Mouse (Mus musculus) hindbrain, embryonic 11.5 days (tissue): Measurements from ENCODE around the gene Clptm1. TPM values are rescaled to one million over a fixed set of nuclear protein-coding genes. Genes with fewer than 3 reads are reported as not detected.
A peak's percentile ranks its signal among the peaks of the same experiment; 100 is the strongest.

Experiments
- ATAC-seq: fragments of 200-750 bp; cut with Nextera tagmentation; 2 replicates; pipeline ENCODE4 v1.8.0; 2017; ENCODE audit warnings: mild to moderate bottlenecking, moderate TSS enrichment, moderate library complexity; ENCODE audit not compliant: low FRiP score
- DNase-seq: peaks from one replicate; pipeline ENCODE4 v3.0.0-alpha.2; 2015; ENCODE audit warnings: low spot score
- H3K27ac ChIP-seq: fragments of 300-500 bp; sonication (generic); 2 replicates; pipeline ENCODE4 v1.5.1; 2014; ENCODE audit warnings: mild to moderate bottlenecking, low read depth, low read length
- H3K27me3 ChIP-seq: fragments of 300-500 bp; sonication (generic); 2 replicates; pipeline ENCODE4 v1.6.1; 2014; ENCODE audit warnings: mild to moderate bottlenecking, low read length, moderate library complexity, mixed read lengths; ENCODE audit not compliant: control insufficient read depth, insufficient read depth
- H3K36me3 ChIP-seq: fragments of 300-500 bp; sonication (generic); 2 replicates; pipeline ENCODE4 v1.6.1; 2014; ENCODE audit warnings: mild to moderate bottlenecking, low read length, moderate library complexity, mixed read lengths; ENCODE audit not compliant: control insufficient read depth, insufficient read depth
- H3K4me1 ChIP-seq: fragments of 300-500 bp; sonication (generic); replicated peaks from 2 replicates; pipeline ENCODE4 v1.6.1; 2014; ENCODE audit warnings: low read length, mixed read lengths; ENCODE audit not compliant: control insufficient read depth, insufficient read depth
- H3K4me2 ChIP-seq: fragments of 300-500 bp; sonication (generic); replicated peaks from 2 replicates; pipeline ENCODE4 v1.6.1; 2014; ENCODE audit warnings: mild to moderate bottlenecking, low read depth, low read length
- H3K4me3 ChIP-seq: fragments of 300-500 bp; sonication (generic); 2 replicates; pipeline ENCODE4 v1.5.1; 2014; ENCODE audit warnings: low read depth, low read length
- H3K9ac ChIP-seq: fragments of 300-500 bp; sonication (generic); 2 replicates; pipeline ENCODE4 v1.6.1; 2014; ENCODE audit warnings: low read depth, low read length
- H3K9me3 ChIP-seq: fragments of 300-500 bp; sonication (generic); 2 replicates; pipeline ENCODE4 v1.6.1; 2016; ENCODE audit warnings: low read length; ENCODE audit not compliant: control insufficient read depth
- WGBS: fragments of 180-500 bp; shearing (Covaris S2); extraction: QIAGEN DNeasy Blood & Tissue Kit; methylation state at CpG from one replicate; pipeline ENCODE4 v1.1.7; 2014; 5-methylcytosine and 5-hydroxymethylcytosine counted together
- polyA plus RNA-seq: library from polyadenylated mRNA; unstranded; fragments of >200 nt; fragmentation: Nextera tagmentation; extraction: Ambion mirVana; gene quantifications from 2 replicates; pipeline ENCODE4 v1.2.1, GENCODE M21; 2014

Gene Clptm1
- polyA plus RNA-seq: 86.2 and 94.4 TPM in 2 replicates

- Histone ChIP-seq H3K4me2 (peak within 1 kb of the TSS; percentile 77), H3K36me3 (0 out of 2 replicates have a peak, but pooled peaks cover 4% of the 10 kb centered on the region), H3K27ac (peak within 1 kb of the TSS; percentile 87), H3K4me3 (peak within 1 kb of the TSS; percentile 100), H3K9ac (peak within 1 kb of the TSS; percentile 88), H3K4me1 (peaks cover 9% of the 10 kb centered on the region), H3K9me3 (no peaks in the 10 kb centered on the region), H3K27me3 (no peaks in the 10 kb centered on the region)
- ATAC-seq (peak; percentile 88), DNase-seq (peak; percentile 97)
- WGBS: under 1% methylated on average over 63 of the region's 63 CpGs
These were observed at the start of gene Clptm1 for GRCm38 (mm10) chr7:19664955-19665841. TSS of gene Clptm1 (minus strand) at chr7:19665033.

GRCm38 (mm10) chr7:19713598-19713997, 48.8 kb upstream of the Clptm1 start:
- H3K9me3 ChIP-seq: no peaks in the 10 kb centered on the region
- no peak overlapping the region for H3K4me3 ChIP-seq
- H3K4me2 ChIP-seq: no peak overlapping the region
- ATAC-seq (no peak), DNase-seq (no peak)
- no peak overlapping the region for H3K9ac ChIP-seq
- 0 out of 2 replicates have a peak, but pooled peaks cover 4% of the 10 kb centered on the region for H3K36me3 ChIP-seq
- no peak overlapping the region for H3K27ac ChIP-seq
- 85% methylated on average over 9 of the region's 9 CpGs for WGBS
- no peaks in the 10 kb centered on the region for H3K27me3 ChIP-seq
- H3K4me1 ChIP-seq: peaks cover 5% of the 10 kb centered on the region

- Histone ChIP-seq H3K4me1 (peaks cover 5% of the 10 kb centered on the region), H3K9ac (no peak overlapping the region), H3K4me3 (no peak overlapping the region), H3K27me3 (no peaks in the 10 kb centered on the region), H3K9me3 (no peaks in the 10 kb centered on the region), H3K4me2 (no peak overlapping the region), H3K36me3 (0 out of 2 replicates have a peak, but pooled peaks cover 4% of the 10 kb centered on the region), H3K27ac (no peak overlapping the region)
- WGBS: 59% methylated on average over 4 of the region's 4 CpGs
- ATAC-seq (no peak), DNase-seq (peak; percentile 27)
These were observed 48.4 kb upstream of the Clptm1 start for GRCm38 (mm10) chr7:19713196-19713595.

GRCm38 (mm10) chr7:19712414-19712813, 47.6 kb upstream of the Clptm1 start:
- H3K36me3 ChIP-seq: 0 out of 2 replicates have a peak, but pooled peaks cover 5% of the 10 kb centered on the region
- no peaks in the 10 kb centered on the region for H3K9me3 ChIP-seq
- no peak overlapping the region for H3K9ac ChIP-seq
- peaks cover 5% of the 10 kb centered on the region for H3K4me1 ChIP-seq
- no peak overlapping the region for H3K4me2 ChIP-seq
- no peaks in the 10 kb centered on the region for H3K27me3 ChIP-seq
- WGBS: 82% methylated on average over 4 of the region's 4 CpGs
- H3K27ac ChIP-seq: no peak overlapping the region
- no peak overlapping the region for H3K4me3 ChIP-seq
- no peak for DNase-seq
- no peak for ATAC-seq

- no peak for ATAC-seq
- H3K27me3 ChIP-seq: no peaks in the 10 kb centered on the region
- H3K27ac ChIP-seq: no peak overlapping the region
- no peak for DNase-seq
- no peak overlapping the region for H3K4me3 ChIP-seq
- H3K9ac ChIP-seq: no peak overlapping the region
- 89% methylated on average over 10 of the region's 10 CpGs for WGBS
- no peak overlapping the region for H3K4me2 ChIP-seq
- 0 out of 2 replicates have a peak, but pooled peaks cover 6% of the 10 kb centered on the region for H3K36me3 ChIP-seq
- no peaks in the 10 kb centered on the region for H3K9me3 ChIP-seq
- H3K4me1 ChIP-seq: peaks cover 5% of the 10 kb centered on the region
These were observed 45.8 kb upstream of the Clptm1 start for GRCm38 (mm10) chr7:19710650-19711049.

- WGBS: 97% methylated on average over 7 of the region's 7 CpGs
- Histone ChIP-seq H3K27ac (no peak overlapping the region), H3K36me3 (0 out of 2 replicates have a peak, but pooled peaks cover 5% of the 10 kb centered on the region), H3K27me3 (no peaks in the 10 kb centered on the region), H3K4me2 (no peak overlapping the region), H3K9me3 (no peaks in the 10 kb centered on the region), H3K9ac (no peak overlapping the region), H3K4me1 (no peaks in the 10 kb centered on the region), H3K4me3 (no peak overlapping the region)
- DNase-seq (no peak), ATAC-seq (no peak)
These were observed 40.4 kb upstream of the Clptm1 start for GRCm38 (mm10) chr7:19705271-19705670.

- H3K27ac ChIP-seq: no peak overlapping the region
- H3K27me3 ChIP-seq: no peaks in the 10 kb centered on the region
- H3K36me3 ChIP-seq: 0 out of 2 replicates have a peak, but pooled peaks cover 5% of the 10 kb centered on the region
- ATAC-seq (no peak), DNase-seq (no peak)
- H3K4me1 ChIP-seq: no peaks in the 10 kb centered on the region
- H3K9me3 ChIP-seq: no peaks in the 10 kb centered on the region
- 90% methylated on average over 4 of the region's 4 CpGs for WGBS
- H3K4me2 ChIP-seq: no peak overlapping the region
- H3K4me3 ChIP-seq: no peak overlapping the region
- H3K9ac ChIP-seq: no peak overlapping the region
These were observed 39.6 kb upstream of the Clptm1 start for GRCm38 (mm10) chr7:19704475-19704874.

GRCm38 (mm10) chr7:19702859-19703555, 38.2 kb upstream of the Clptm1 start:
- H3K4me1 ChIP-seq: peaks cover 3% of the 10 kb centered on the region; the same call in 1 of the 2 replicates
- H3K36me3 ChIP-seq: 0 out of 2 replicates have a peak, but pooled peaks cover 5% of the 10 kb centered on the region
- no peaks in the 10 kb centered on the region for H3K27me3 ChIP-seq
- DNase-seq (no peak), ATAC-seq (no peak)
- 93% methylated on average over 16 of the region's 16 CpGs for WGBS
- H3K27ac ChIP-seq: no peak overlapping the region
- no peaks in the 10 kb centered on the region for H3K9me3 ChIP-seq
- H3K9ac ChIP-seq: no peak overlapping the region
- H3K4me3 ChIP-seq: no peak overlapping the region
- no peak overlapping the region for H3K4me2 ChIP-seq
